Mouse (Mus musculus) forebrain, embryonic 12.5 days (tissue): ENCODE measurements around the gene Srebf1. TPM values are rescaled to one million over a fixed set of nuclear protein-coding genes. Genes with fewer than 3 reads are reported as not detected.

Source experiments
- ATAC-seq: fragments of 200-750 bp; cut with Nextera tagmentation; 2 replicates; pipeline ENCODE4 v1.8.0; 2017; ENCODE audit warnings: moderate TSS enrichment; ENCODE audit not compliant: low FRiP score
- H3K27ac ChIP-seq: fragments of 300-500 bp; sonication (generic); 2 replicates; pipeline ENCODE4 v1.5.1; 2016; ENCODE audit warnings: mild to moderate bottlenecking
- H3K27me3 ChIP-seq: fragments of 300-500 bp; sonication (generic); 2 replicates; pipeline ENCODE4 v1.6.1; 2016; ENCODE audit warnings: mild to moderate bottlenecking
- H3K36me3 ChIP-seq: fragments of 300-500 bp; sonication (generic); replicated peaks from 2 replicates; pipeline ENCODE4 v1.6.1; 2016; ENCODE audit warnings: mild to moderate bottlenecking
- H3K4me1 ChIP-seq: fragments of 300-500 bp; sonication (generic); 2 replicates; pipeline ENCODE4 v1.6.1; 2016
- H3K4me2 ChIP-seq: fragments of 300-500 bp; sonication (generic); 2 replicates; pipeline ENCODE4 v1.6.1; 2016; ENCODE audit warnings: mild to moderate bottlenecking, moderate library complexity
- H3K4me3 ChIP-seq: fragments of 300-500 bp; sonication (generic); replicated peaks from 2 replicates; pipeline ENCODE4 v1.5.1; 2016; ENCODE audit warnings: mild to moderate bottlenecking
- H3K9ac ChIP-seq: fragments of 300-500 bp; sonication (generic); 2 replicates; pipeline ENCODE4 v1.6.1; 2016; ENCODE audit warnings: mild to moderate bottlenecking
- H3K9me3 ChIP-seq: fragments of 300-500 bp; sonication (generic); 2 replicates; pipeline ENCODE4 v1.6.1; 2016
- WGBS: fragments of 180-500 bp; shearing (Covaris S2); methylation state at CpG from one replicate; pipeline ENCODE4 v1.1.7; 2016; 5-methylcytosine and 5-hydroxymethylcytosine counted together
- polyA plus RNA-seq: library from polyadenylated mRNA; unstranded; fragments of >200 nt; fragmentation: Nextera tagmentation; extraction: Ambion mirVana; gene quantifications from 2 replicates; pipeline ENCODE4 v1.2.1, GENCODE M21; 2016

The Srebf1 gene
- polyA plus RNA-seq, 1 experiment from 2014 or later: 58.1 TPM

DNA sequence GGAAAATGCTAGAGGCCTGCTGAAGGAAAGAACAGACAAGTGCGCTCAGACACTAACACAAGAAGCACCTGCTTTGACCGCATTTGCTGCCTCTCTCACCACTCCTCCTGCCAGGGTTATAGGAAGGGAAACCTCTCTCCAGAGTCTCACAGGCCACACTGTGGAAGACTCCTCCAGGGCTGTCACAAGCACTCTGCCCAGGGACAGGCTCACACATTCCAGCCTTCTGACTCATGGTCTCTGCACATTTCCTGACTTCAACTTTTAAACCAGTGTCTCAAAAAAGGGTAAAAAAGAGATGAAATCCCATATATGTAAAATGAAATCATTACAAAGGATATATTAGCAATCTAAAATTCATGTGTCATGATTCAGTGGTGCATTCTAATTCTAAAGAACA lies 31.2 kb upstream of the Srebf1 start:
- H3K4me3 ChIP-seq: no peak overlapping the region
- H3K4me1 ChIP-seq: peaks cover 6% of the 10 kb centered on the region
- no peak overlapping the region for H3K9ac ChIP-seq
- 0 out of 2 replicates have a peak, but pooled peaks cover 3% of the 10 kb centered on the region for H3K36me3 ChIP-seq
- no peak overlapping the region for H3K27ac ChIP-seq
- no peak for ATAC-seq
- H3K4me2 ChIP-seq: no peak overlapping the region
- H3K27me3 ChIP-seq: no peaks in the 10 kb centered on the region
- H3K9me3 ChIP-seq: no peaks in the 10 kb centered on the region
- 100% methylated on average over 2 of the region's 2 CpGs for WGBS

DNA sequence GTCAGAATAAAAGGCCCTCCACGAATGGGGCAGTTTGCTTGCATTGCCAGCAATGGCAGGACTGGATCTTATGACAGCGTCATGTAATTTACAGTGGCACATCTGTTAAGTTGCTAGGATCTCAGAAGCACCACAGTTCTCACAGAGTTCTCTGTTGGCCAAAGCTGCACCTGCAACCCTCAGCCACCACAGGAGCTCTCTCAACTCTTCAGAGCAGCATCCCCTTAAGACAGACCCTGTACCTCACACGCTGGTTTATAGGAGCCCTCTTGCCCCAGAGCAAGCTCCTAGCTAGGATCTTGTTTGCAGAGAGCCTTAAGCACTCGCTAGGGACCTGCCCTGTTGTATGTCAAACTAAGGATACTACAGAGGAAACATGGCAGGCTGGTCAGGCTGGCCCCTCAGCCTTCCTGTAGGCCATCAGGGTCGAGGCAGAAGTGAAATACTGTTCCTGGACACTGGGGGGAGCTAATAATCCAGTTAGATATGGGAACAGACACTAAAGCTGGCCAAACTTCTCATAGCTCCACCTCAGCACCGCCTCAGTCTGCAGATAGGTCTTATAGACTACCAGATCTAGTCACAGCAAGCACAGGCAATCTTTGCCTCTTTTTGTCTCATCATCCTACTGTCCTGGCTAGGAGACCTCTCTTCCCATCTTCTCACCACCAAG lies 28.7 kb upstream of the Srebf1 start:
- 58% methylated on average over 6 of the region's 6 CpGs for WGBS
- Histone ChIP-seq H3K27me3 (no peaks in the 10 kb centered on the region), H3K4me3 (no peak overlapping the region), H3K36me3 (no peaks in the 10 kb centered on the region), H3K4me1 (peaks cover 13% of the 10 kb centered on the region), H3K27ac (no peak overlapping the region), H3K4me2 (no peak overlapping the region), H3K9ac (no peak overlapping the region), H3K9me3 (no peaks in the 10 kb centered on the region)
- ATAC-seq: no peak

DNA sequence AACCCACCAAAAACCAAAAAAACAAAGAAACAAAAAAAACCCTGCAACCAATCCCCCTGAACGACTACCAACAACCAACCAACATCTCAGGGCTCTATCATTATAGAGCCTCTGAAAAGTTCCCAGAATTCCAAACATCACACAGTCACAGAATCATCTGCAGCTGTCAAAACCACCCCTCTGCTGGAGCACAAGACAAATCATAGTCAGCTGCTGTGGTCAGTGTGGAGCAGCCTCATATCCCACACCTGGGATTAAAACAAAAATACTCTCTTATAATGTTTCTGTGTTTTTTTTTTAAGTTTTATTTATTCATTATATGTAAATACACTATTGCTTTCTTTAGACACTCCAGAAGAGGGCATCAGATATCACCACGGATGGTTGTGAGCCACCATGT lies 27.5 kb upstream of the Srebf1 start:
- Histone ChIP-seq H3K4me2 (no peak overlapping the region), H3K4me3 (no peak overlapping the region), H3K4me1 (peaks cover 13% of the 10 kb centered on the region), H3K27me3 (no peaks in the 10 kb centered on the region), H3K9me3 (no peaks in the 10 kb centered on the region), H3K9ac (no peak overlapping the region), H3K36me3 (no peaks in the 10 kb centered on the region), H3K27ac (no peak overlapping the region)
- no peak for ATAC-seq
- whole genome bisulfite sequencing: 81% methylated on average over 2 of the region's 2 CpGs

DNA sequence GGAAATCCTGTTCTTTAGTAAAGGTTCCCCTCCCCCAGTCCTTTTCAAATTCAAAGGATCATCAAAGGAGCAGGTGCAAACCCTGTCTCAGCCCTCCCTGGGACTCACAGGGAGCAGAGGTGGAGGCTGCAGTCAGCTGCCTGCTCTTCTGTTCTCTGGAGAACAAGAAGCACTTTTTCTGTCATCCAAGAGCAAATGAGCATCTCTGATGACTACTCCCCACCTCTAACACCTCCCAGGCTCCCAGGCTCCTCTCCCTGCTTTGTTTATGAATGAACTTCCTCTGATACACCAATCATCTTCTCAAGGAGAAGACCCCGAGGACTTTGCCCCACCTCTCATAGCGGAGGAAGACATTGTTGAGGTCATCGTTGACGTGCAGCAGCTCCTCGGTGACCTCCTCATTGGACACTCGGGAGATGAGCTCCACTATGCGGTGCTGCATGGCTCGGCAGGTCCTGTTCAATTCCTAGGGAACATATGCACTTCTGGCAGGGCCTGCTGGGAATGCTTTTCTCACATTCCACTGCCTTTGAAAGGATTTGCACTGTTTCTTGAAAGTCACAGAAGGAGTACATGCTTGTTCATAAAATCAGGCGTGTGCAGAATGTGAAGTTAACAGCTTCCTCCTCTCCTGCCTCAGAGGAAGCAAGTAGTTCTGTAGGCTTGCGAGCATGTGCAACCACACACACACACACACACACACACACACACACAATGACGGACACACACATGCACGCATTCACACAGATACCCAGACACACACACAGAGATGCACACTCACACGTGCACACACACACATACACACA lies 26.4 kb upstream of the Srebf1 start:
- H3K4me3 ChIP-seq: no peak overlapping the region
- H3K9ac ChIP-seq: no peak overlapping the region
- no peaks in the 10 kb centered on the region for H3K9me3 ChIP-seq
- ATAC-seq: no peak
- no peaks in the 10 kb centered on the region for H3K27me3 ChIP-seq
- 54% methylated on average over 13 of the region's 13 CpGs for WGBS
- H3K27ac ChIP-seq: peak overlapping the region; percentile 80
- no peaks in the 10 kb centered on the region for H3K36me3 ChIP-seq
- peaks cover 13% of the 10 kb centered on the region for H3K4me1 ChIP-seq
- no peak overlapping the region for H3K4me2 ChIP-seq

DNA sequence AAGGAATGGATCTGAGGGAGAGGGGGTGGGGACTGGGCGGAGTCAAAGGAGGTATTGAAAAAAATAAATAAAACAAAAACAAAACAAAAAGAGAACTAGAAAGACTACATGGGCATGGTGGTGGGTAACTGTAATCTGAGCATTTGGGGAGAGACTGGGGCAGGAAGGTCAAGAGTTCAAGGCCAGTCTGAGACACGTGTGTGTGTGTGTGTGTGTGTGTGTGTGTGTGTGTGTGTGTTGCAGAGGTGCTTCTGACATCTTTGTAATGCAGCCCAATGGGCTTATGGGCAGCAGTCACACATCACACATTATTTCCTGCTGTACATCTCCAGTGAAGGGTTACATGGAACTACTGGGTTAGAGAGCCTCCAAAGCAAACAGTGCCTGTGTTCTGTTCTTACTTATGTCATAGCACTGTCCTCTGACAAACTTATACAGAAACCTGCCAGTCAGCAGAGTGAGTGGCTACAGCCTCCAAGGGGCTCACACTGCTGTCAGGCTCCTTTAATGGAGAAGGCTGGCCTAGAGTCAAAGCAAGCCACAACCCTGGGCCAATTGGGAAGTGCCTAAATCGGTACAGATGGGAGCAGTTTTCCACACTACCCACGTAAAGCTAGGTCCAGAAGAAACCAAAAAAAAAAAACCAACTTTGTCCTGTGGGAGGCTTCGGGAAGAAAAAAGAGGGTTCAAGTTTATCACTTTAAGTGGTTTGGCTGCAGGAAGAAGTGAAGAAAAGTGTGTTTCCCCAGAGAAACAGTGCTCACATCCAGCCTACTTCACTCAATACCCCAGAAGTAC lies 25.6 kb upstream of the Srebf1 start:
- no peak overlapping the region for H3K9ac ChIP-seq
- H3K9me3 ChIP-seq: no peaks in the 10 kb centered on the region
- no peaks in the 10 kb centered on the region for H3K27me3 ChIP-seq
- peak overlapping the region; percentile 80; the same call in 1 of the 2 replicates for H3K27ac ChIP-seq
- WGBS: 59% methylated on average over 5 of the region's 5 CpGs
- no peak for ATAC-seq
- no peak overlapping the region for H3K4me3 ChIP-seq
- H3K36me3 ChIP-seq: no peaks in the 10 kb centered on the region
- peaks cover 13% of the 10 kb centered on the region for H3K4me1 ChIP-seq
- H3K4me2 ChIP-seq: no peak overlapping the region

DNA sequence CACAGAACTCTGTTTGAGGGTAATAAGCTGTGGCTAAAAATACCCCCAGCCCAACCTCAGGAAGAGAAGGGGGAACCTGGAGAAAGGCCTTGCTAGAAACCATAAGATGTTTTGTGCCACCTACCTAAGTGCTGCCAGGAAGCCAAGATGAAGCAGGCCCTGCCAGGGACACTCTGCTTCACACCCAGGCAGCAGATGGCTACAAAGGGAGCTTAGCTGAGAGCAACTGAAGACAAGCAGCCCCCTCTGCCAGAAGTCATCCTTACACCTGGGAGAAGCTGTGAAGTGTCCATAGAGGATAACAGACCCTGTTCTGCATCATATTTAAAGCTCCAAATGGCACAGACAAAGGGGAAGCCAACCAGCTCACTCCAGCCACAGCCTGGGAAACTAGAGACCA lies 23.7 kb upstream of the Srebf1 start:
- H3K4me3 ChIP-seq: no peak overlapping the region
- H3K36me3 ChIP-seq: peaks cover 7% of the 10 kb centered on the region; the same call in 1 of the 2 replicates
- no peak overlapping the region for H3K4me2 ChIP-seq
- no peak overlapping the region for H3K27ac ChIP-seq
- peaks cover 13% of the 10 kb centered on the region for H3K4me1 ChIP-seq
- H3K27me3 ChIP-seq: no peaks in the 10 kb centered on the region
- no peaks in the 10 kb centered on the region for H3K9me3 ChIP-seq
- ATAC-seq: no peak
- H3K9ac ChIP-seq: no peak overlapping the region

DNA sequence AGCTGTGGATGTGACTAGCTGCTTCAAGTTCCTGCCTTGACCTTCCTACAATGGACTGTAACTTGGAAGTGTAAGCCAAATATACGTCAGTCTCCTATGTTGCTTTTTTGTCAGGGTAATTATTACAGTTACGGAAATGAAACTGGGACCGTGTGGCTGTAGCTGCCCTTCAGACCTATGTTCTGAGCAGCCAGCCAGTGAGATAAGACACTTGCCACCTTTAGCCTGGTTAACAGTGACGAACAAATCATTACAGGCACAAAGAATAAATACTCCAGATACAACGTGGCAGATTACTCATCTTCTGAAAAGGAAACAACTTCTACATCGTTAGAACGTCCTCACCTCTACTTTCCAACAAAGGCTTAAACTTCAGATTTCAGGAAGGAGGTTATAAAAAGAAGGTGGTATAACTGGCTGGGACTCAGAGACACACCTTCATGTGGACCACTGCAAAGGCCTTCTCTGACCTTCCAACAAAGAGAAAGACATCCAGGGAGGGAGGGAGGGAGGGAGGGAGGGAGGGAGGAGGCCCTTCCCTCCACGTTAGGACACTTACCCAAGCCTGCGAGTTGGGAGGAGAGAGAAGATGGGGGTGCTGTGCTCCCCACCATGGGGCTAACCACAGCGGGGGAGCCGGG lies 22.2 kb upstream of the Srebf1 start:
- no peak overlapping the region for H3K27ac ChIP-seq
- H3K4me1 ChIP-seq: peaks cover 13% of the 10 kb centered on the region
- WGBS: 69% methylated on average over 11 of the region's 11 CpGs
- no peaks in the 10 kb centered on the region for H3K27me3 ChIP-seq
- H3K9ac ChIP-seq: no peak overlapping the region
- no peaks in the 10 kb centered on the region for H3K9me3 ChIP-seq
- H3K4me3 ChIP-seq: no peak overlapping the region
- H3K36me3 ChIP-seq: peaks cover 18% of the 10 kb centered on the region
- ATAC-seq: no peak
- H3K4me2 ChIP-seq: no peak overlapping the region

DNA sequence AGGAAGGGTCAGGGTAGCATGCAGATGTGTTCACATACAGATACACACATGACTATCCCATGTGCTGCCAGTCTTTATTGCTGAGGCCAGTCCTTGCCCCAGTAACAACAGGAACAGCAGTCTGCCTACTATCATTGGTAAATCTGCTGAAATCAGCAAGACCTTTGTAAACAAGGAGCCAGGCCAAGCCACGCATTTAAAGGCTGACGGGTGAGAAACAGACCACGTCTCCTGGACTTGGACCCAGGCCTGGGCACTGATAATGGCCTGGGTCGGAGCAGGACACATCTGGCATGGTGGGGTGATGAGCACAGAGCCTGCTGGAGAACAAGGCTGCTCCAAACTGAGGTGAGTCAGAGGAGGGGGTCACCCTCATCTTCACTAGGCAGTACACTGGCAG lies 18.1 kb upstream of the Srebf1 start:
- H3K9me3 ChIP-seq: no peaks in the 10 kb centered on the region
- WGBS: 91% methylated on average over 4 of the region's 4 CpGs
- no peak overlapping the region for H3K9ac ChIP-seq
- H3K4me1 ChIP-seq: no peaks in the 10 kb centered on the region
- no peak overlapping the region for H3K4me2 ChIP-seq
- H3K4me3 ChIP-seq: no peak overlapping the region
- no peak for ATAC-seq
- no peak overlapping the region for H3K27ac ChIP-seq
- no peaks in the 10 kb centered on the region for H3K27me3 ChIP-seq
- peaks cover 24% of the 10 kb centered on the region for H3K36me3 ChIP-seq

DNA sequence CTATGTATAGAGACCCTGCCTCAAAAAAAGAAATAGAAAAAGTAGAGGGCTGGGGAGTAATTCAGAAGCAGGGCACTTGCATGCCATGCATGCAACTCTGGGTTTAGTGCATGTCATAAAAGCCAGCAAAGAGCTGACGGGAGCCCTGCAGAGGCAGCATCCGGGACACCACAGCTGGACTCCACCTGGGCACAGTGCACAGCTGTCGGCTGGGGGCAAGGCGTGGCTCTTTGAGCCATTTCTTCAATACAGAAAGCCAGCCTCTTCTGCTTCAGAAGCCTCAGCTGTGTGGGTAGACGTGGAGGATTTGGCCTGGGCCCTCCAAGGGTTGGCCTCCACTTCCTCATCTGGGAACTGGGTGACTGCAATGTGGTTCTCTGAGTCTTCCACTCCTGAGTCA lies 13.0 kb upstream of the Srebf1 start:
- 94% methylated on average over 5 of the region's 5 CpGs for WGBS
- no peak for ATAC-seq

DNA sequence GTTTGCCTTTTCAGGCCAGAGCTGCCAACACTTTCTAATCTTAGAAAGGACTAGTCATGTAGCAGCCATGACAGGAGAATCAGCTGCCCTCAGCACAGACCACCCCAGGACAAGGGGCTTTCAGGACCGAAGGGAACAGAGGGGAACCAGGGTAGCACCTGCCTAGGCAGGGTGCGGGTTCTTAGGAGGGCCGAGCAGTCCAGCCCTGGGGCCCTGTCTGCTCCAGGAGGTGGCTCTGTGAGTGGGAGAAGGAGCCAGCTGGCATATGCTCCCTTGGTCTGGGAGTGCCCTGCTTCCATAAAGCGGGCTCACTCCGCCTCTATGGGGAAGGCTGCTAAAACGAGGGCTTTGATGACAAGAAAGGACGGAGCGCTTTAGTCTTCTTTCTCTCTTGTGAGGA lies 10.9 kb upstream of the Srebf1 start:
- H3K4me2 ChIP-seq: no peak overlapping the region
- H3K27me3 ChIP-seq: no peaks in the 10 kb centered on the region
- no peaks in the 10 kb centered on the region for H3K9me3 ChIP-seq
- no peak overlapping the region for H3K4me3 ChIP-seq
- peaks cover 12% of the 10 kb centered on the region for H3K4me1 ChIP-seq
- peaks cover 7% of the 10 kb centered on the region; the same call in 1 of the 2 replicates for H3K36me3 ChIP-seq
- no peak overlapping the region for H3K9ac ChIP-seq
- WGBS: 61% methylated on average over 8 of the region's 8 CpGs
- no peak for ATAC-seq
- H3K27ac ChIP-seq: peak overlapping the region; percentile 27; the same call in 1 of the 2 replicates

More for the DNA sequence above, 13.0 kb upstream of the Srebf1 start:
- Histone ChIP-seq H3K27ac (no peak overlapping the region), H3K4me1 (peaks cover 12% of the 10 kb centered on the region), H3K4me2 (no peak overlapping the region), H3K4me3 (no peak overlapping the region), H3K27me3 (no peaks in the 10 kb centered on the region), H3K9me3 (no peaks in the 10 kb centered on the region), H3K36me3 (peaks cover 12% of the 10 kb centered on the region; the same call in 1 of the 2 replicates), H3K9ac (no peak overlapping the region)

DNA sequence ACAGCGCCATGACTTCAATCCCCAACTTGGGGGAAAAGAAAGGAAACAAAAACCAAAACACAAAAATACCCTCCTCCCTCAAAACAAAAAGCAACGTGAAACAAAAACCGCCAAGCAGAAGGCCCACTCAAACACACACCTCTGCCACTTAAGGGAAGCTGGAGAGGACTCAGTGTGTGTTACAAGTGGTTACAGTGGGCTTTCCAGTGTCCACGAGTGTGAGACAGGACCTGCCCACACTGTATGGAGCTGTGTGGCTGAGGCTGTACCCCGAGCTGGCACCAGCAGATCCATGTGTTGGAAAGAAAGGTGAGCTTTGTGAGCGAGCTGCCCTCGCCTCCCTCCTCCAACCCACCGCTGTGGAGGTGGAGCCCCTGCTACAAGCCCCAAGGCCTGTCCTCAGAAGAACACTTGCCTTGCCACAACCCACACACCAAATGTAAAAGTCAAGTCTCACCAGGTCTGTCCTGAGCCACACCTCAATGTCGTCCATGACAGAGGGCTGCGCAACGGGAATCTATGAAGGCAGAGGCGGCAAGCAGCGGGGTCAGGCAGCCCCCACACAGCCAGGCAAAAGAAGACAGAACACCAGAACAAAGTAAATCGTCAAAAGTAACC lies 10.2 kb upstream of the Srebf1 start:
- WGBS: 69% methylated on average over 14 of the region's 14 CpGs
- Histone ChIP-seq H3K9me3 (no peaks in the 10 kb centered on the region), H3K27me3 (no peaks in the 10 kb centered on the region), H3K9ac (no peak overlapping the region), H3K4me1 (peaks cover 12% of the 10 kb centered on the region), H3K36me3 (peaks cover 7% of the 10 kb centered on the region; the same call in 1 of the 2 replicates), H3K4me2 (no peak overlapping the region), H3K27ac (no peak overlapping the region), H3K4me3 (no peak overlapping the region)
- no peak for ATAC-seq
